Mouse (Mus musculus): ENCODE measurements around the gene C530025M09Rik.

DNA sequence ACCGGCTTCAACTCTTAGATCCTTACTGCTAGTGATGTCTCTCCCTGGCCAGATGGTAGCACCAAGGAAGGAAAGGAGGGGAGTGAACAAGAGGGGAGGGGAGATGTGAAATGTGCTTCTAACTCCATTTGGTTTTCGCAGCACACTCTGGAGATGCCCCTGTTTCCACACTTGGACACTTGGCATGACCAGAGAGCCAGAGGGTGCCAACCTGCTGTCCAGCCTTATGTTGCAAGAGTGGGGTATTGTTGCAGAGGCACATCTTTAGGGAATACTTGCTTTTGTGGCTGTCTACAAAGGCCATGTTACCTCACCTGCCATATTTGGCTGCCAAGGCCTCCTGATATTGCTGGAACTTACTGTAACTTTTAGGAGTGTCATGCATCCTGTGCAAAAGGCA, 8.7 kb upstream of the C530025M09Rik start:
- TF ChIP-seq CTCF (IDR thresholded peaks at IDR 0.05; ENCODE audit: borderline replicate concordance, control insufficient read depth, extremely low read depth, insufficient read depth, low read length, poor library complexity) = no peak
- no peak for TF ChIP-seq POLR2A (IDR thresholded peaks at IDR 0.05; ENCODE audit: control insufficient read depth, extremely low read depth, insufficient read depth, low read length, poor library complexity)
